Mouse (Mus musculus) CH12.LX (cell line): ENCODE data around the gene 1700016H13Rik.
A peak's percentile ranks its signal among the peaks of the same experiment; 100 is the strongest.

Source experiments
- CHD1 ChIP-seq: IDR thresholded peaks from 2 replicates; pipeline ENCODE4 v1.6.1; 2012; ENCODE audit warnings: low read depth, low read length, improper control_type of control experiment, inconsistent platforms
- CHD2 ChIP-seq: IDR thresholded peaks from 2 replicates; pipeline ENCODE4 v1.6.1; 2011; ENCODE audit warnings: low read length, improper control_type of control experiment
- CTCF ChIP-seq, 2 experiments: IDR thresholded peaks in 1 of 2; conservative IDR thresholded peaks in 1 of 2; 2 replicates each; pipeline ENCODE4 v1.5.1; 2011 to 2012; ENCODE audit warnings: low read depth in 2 of 2, low read length in 2 of 2, improper control_type of control experiment in 1 of 2, inconsistent platforms in 1 of 2, mild to moderate bottlenecking in 1 of 2, moderate library complexity in 1 of 2
- E2F4 ChIP-seq: IDR thresholded peaks from 2 replicates; pipeline ENCODE4 v1.6.1; 2011; ENCODE audit warnings: low read depth, low read length, improper control_type of control experiment; ENCODE audit not compliant: insufficient replicate concordance
- EP300 ChIP-seq: IDR thresholded peaks from 2 replicates; pipeline ENCODE4 v1.6.1; 2011; ENCODE audit warnings: low read length, improper control_type of control experiment
- ETS1 ChIP-seq: conservative IDR thresholded peaks from 2 replicates; pipeline ENCODE4 v1.6.1; 2012; ENCODE audit warnings: low read depth, mild to moderate bottlenecking, inconsistent platforms, low read length, improper control_type of control experiment, moderate library complexity
- MAX ChIP-seq: IDR thresholded peaks from 2 replicates; pipeline ENCODE4 v1.6.1; 2011; ENCODE audit warnings: low read length, improper control_type of control experiment
- NRF1 ChIP-seq: IDR thresholded peaks from 2 replicates; pipeline ENCODE4 v1.6.1; 2014; ENCODE audit warnings: low read depth, mild to moderate bottlenecking, inconsistent platforms, low read length, improper control_type of control experiment, moderate library complexity
- PAX5 ChIP-seq: IDR thresholded peaks from 2 replicates; pipeline ENCODE4 v1.6.1; 2012; ENCODE audit warnings: low read length, inconsistent platforms, mixed read lengths
- POLR2A ChIP-seq: IDR thresholded peaks from 2 replicates; pipeline ENCODE4 v1.6.1; 2011; ENCODE audit warnings: low read depth, mild to moderate bottlenecking, improper control_type of control experiment, low read length
- RAD21 ChIP-seq: IDR thresholded peaks from 2 replicates; pipeline ENCODE4 v1.6.1; 2011; ENCODE audit warnings: low read depth, mild to moderate bottlenecking, low read length, improper control_type of control experiment, moderate library complexity
- SMC3 ChIP-seq: IDR thresholded peaks from 2 replicates; pipeline ENCODE4 v1.6.1; 2011; ENCODE audit warnings: low read depth, low read length, improper control_type of control experiment
- ZC3H11A ChIP-seq: IDR thresholded peaks from 2 replicates; pipeline ENCODE4 v1.6.1; 2012; ENCODE audit warnings: low read depth, mild to moderate bottlenecking, inconsistent platforms, low read length, improper control_type of control experiment
- ZNF384 ChIP-seq: IDR thresholded peaks from 2 replicates; pipeline ENCODE4 v1.6.1; 2012; ENCODE audit warnings: low read depth, low read length, improper control_type of control experiment, inconsistent platforms

DNA sequence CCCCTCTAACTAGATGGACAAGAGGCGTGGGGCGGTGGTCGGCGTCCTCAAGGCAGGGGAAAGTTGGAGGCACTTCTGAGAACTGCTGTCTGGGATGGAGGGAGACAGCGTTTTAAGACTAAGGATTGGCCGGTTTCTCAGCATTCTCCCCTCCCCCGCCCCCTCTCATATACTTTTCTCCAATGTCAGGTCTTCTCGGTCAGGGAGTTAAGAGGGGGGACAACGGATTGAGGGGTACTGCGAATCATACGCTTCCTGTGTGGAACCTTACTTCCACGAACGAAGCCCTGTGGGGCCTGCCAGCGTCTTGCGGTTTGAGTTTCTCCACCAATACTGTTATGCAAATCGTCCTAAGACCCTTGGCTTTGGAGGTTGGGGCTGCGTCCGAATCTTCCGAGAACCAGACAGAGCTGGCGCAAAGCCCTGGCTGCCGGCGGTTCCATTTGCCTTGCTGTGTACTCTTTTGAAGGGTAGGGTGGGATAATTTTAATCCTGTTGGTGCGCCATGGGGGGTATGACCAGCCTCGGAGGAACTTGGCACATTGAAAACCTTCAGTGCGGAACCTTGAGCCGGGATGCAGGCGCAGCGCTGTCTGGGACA is 37.3 kb upstream of the 1700016H13Rik start:
- TF ChIP-seq POLR2A (peak; percentile 61), CHD2 (no peak; the same call in 1 of the 2 replicates), EP300 (peak; percentile 73), CTCF (conservative IDR thresholded peaks at IDR 0.05 in 1 of 2, IDR thresholded peaks at IDR 0.05 in 1 of 2; ENCODE audit: low read depth in 2 of 2, low read length in 2 of 2) (no peak), ETS1 (0 out of 2 replicates have a peak, but pooled peaks have one; percentile 38), SMC3 (no peak), NRF1 (no peak), E2F4 (no peak), RAD21 (no peak), MAX (no peak), PAX5 (no peak), ZNF384 (no peak), ZC3H11A (no peak), CHD1 (no peak)
